Mouse (Mus musculus) ES-CJ7 (cell line): ENCODE measurements at regions not wholly inside any gene's neighbourhood (a gene's known extent, or its start where the extent isn't known, plus 50 kb on each side); places are given as distances from the start of the nearest gene placed in this dataset.

Source experiments
- DNase-seq: peaks from one replicate; pipeline ENCODE4 v3.0.0; 2011; ENCODE audit warnings: low read depth, low spot score

GRCm38 (mm10) chr6:148719062-148719461 lies 112.2 kb downstream of the Ipo8 start:
- DNase-seq, result no peak

DNA sequence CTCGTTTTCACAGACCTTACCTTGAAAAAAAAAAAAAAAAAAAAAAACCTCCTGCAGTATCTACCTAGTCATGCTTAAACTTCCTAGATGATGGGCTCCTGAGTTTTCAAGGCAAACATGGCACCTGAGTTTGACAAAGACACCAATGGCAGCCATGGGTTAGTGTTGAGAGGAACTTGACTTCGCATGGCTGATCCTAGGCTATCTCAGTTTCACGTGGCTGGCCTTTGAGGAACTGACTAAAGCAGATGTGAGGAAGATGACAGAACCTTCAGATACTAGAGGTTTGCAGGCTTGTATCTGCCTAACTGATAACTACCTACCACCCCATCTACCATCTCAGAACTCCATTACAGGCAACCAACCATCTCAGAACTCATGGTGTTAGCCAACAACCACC lies 120.9 kb downstream of the Ipo8 start:
- no peak for DNase-seq

DNA sequence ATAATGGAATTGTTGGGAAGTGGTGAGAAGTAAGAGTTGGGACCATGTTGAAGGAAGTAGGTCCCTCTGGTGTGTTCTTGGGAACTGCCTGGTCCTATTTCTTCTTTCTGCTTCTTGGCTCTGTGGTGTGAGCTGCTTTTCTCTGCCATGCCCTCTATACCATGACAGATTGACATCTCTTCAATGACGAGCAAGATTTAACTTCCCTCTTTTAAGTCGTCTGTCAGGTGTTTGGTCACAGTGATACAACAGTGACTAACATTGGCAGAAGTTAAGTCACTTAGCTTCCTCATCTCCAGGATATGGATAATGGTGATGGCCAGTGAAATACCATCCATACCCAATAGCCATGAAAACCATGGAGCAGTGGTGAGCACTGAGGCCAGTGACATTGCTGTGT lies 122.9 kb downstream of the Ipo8 start:
- DNase-seq, result no peak

DNA sequence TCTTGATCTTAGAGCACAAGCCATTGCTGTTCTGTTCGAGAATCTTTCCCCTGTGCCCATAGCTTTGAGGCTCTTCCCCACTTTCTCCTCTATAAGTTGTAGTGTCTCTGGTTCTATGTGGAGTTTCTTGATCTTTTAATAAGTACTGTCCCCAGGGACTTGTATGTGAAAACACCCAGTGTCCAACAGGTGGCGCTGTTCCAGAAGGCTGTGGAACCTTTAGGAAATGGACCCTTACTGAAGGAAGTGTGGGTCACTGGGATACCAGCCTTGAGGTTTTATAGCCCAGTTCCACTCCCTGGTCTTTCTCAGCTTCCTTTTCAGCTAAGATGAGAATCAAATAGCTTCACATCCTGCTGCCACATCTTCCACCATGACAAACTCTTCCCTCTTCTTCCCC lies 125.6 kb downstream of the Ipo8 start:
- peak; percentile 80 for DNase-seq

DNA sequence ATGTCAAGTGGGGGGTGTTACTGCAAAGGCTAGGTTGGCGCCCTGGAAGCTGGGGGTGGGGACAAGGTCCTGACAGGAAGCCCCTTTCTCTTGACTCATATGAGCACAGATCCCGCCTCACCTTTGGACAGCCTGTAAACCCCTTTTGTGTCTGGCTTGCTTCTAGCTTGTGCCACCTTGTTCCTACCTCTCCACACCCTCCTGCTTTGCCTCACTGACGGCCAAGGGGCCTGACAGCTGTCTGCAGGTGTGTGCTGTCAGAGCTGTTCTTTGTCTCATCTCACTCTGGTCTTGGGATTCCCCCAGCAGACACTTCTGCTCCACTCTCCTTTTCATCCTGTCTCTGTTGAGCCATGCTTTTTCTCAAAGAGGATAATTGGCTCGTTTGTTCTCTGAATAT lies 137.9 kb downstream of the Ipo8 start:
- no peak for DNase-seq

DNA sequence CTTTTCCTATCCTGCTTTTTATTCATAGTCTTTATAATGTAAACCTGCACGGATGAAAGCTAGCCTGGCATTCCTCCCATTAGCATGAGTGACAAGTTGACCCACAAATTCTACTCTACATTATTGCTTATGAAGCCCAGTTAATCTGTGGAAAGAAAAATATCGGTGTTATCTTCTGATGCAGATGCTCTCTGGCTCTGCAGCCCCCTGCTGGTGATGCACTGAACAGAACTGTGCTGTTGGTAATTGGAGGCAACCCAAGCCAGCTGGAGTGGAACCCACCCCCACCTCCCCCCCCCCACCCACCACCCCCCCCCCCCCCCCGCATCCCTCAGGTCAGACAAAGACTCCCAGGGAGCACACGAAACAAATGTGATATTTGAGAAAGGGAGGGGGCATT lies 143.5 kb downstream of the Ipo8 start:
- peak; percentile 52 for DNase-seq

DNA sequence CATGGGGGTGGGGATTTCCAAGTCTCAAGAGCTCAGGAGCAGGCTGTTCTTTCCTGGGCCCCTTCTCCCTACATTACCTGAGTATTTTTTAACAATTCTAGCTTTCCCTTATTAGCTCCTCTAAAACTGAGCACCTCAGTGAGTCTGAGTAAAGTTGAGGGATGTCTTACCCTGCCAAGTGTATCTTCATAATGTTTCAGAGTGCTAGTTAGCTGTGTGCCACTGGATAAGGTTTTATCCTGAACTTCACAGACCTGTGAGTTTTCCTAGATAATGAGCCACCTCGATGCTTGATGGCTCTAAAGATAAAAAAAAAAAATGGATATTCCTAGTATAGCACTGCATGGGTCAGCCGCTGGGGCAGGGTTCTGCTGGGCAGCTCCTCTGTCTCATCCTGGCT lies 171.1 kb downstream of the Ipo8 start:
- no peak for DNase-seq

GRCm38 (mm10) chr6:148653216-148653615 lies 178.1 kb downstream of the Ipo8 start:
- no peak for DNase-seq

DNA sequence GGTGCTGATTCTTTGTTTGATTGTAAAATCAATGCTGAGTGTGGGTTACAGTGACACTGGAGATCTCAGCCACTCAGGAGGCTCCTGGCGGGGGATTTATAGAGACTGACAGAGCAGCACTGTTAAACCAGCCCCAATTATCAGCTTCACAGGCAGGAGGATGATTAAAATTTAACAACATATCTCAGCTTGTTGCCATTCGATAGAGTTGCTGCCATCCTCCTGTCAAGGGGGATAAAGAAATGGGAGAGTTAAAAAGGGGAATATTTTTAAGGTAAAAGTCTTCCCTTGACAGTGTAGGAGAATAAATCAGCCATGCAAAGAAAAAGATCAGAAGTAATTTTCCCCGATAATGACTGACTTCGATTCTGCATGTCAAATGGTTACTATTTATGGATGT lies 178.8 kb downstream of the Ipo8 start:
- DNase-seq, result no peak

GRCm38 (mm10) chr6:148647423-148648390 lies 183.6 kb downstream of the Ipo8 start:
- no peak for DNase-seq

- no peak for DNase-seq
These were observed 190.7 kb downstream of the Ipo8 start for GRCm38 (mm10) chr6:148640595-148640994.

DNA sequence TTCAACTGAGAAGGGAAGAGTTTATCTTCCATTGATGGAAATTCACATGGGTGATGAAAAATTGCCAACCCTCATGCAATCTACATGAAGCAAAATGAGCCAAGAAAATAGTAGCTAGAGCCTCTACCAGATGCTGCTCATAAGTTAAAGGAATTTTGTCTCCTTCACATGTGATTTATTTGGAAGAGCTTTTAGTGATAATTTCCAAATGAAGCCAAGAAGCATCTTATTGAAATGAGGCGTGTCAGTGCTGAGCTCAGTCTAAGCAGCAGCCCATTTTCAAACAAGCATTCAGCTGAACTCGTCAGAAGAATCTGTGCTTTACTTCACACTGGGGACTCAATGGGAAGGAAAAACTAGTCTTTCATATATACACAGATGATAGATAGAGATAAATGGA lies 190.0 kb upstream of the Tmtc1 start:
- no peak for DNase-seq

GRCm38 (mm10) chr6:148627090-148627605 lies 183.0 kb upstream of the Tmtc1 start:
- DNase-seq, result no peak

DNA sequence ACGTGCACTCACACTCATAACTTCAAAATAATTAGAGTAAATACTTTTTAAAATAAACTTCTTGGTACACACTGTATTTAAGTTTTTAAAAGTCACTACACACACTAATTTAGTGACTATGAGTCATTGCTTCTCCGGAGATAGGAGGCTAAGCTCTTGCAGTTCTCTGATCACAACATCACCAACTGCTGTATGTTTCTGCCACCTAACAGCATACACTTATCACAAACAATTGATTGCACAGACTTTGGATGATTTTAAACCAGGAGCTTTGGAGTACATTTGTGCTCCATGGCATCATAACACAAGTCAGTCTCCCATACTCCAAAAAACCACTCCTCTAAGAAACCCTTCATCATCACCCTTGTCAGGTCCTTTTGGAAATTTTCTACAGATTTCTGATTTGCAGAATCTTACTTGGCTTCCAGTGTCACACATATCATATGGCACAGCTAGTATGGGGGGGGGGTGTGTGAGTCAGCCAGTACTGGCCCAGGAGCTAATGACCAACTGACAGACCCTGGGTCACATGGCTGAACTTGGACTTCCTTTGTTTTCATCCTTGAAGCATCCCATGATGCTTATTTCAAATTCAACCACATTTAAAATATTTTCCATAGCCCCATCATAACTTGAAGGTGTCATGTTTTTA lies 179.1 kb upstream of the Tmtc1 start:
- no peak for DNase-seq

DNA sequence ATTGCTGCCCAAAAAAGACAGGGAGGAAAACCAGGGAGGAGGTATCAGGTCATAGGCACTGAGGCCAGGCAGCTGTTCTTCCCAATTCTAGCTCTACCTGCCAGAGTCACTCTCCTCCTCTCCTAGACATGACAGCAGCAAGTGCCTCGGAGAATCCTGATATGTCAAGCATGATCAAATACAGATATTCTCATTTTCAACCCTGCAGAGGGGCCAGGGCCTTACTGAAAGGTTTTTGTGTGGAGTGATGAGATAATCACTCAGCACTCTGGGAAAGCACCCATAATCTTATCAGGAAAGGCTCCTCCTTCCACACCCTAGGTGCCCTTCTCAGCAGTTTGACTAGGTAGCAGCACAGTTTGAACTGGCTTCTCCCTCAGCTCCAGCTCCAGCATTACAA lies 175.8 kb upstream of the Tmtc1 start:
- DNase-seq, result no peak

- DNase-seq, result no peak
These were observed 171.7 kb upstream of the Tmtc1 start for GRCm38 (mm10) chr6:148615931-148616330.

DNA sequence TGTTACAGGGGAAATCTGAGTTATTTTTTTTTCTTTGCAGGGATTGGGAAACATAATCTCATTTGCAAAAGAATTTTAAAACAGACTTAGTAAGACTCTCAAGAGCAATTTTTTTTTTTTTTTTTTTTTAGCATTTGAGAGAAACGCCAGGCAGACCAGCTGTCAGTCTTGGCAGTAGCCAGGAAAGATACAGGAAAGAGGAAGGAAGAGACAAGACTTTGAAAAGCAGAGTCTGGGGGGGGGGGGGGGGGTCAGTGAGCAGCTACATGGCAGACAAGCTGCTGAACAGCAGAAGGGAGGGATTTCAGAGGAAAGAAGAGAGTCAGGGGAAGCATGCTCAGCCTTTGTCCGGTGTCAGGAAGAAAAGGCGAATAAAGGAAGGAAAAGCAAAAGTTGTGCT lies 171.3 kb upstream of the Tmtc1 start:
- DNase-seq, result no peak

- DNase-seq, result no peak
These were observed 164.7 kb upstream of the Tmtc1 start for GRCm38 (mm10) chr6:148608881-148609280.

GRCm38 (mm10) chr6:148605226-148605625 lies 161.0 kb upstream of the Tmtc1 start:
- no peak for DNase-seq

DNA sequence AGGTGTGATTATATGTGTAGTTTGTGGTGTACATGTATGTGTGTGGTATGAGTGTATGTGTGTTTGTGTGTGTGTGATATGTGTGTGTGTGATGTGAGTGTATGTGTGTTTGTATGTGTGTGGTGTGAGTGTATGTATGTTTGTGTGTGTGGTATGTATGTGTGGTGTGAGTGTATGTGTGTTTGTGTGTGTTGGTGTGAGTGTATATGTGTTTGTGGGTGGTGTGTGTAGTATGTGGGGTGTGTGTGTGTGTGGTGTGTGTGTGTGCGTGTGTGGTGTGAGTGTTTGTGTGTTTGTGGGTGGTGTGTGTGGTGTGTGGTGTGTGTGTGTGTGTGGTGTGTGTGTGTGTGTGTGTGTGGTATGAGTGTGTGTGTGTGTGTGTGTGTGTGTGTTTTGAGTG lies 160.6 kb upstream of the Tmtc1 start:
- no peak for DNase-seq

GRCm38 (mm10) chr6:148603878-148604277 lies 159.7 kb upstream of the Tmtc1 start:
- no peak for DNase-seq

DNA sequence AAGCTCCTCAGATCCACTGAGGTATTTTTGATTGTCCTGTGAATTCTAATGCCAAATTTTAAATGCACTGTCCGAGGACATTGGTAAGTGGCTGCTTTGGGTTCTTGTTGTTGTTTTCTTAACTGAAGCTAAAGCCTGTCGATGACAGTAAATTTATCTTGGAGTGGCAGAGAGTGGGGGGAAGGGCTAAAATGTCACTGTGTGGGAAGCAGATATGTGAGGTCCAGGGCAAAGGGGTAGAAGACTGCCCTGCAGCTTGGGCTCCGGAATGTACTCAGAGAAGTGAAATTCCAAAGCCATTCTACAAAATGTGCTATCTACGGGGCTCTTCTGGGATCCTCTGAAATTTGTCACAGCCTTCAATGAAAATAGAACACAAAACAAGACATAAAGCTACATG lies 159.3 kb upstream of the Tmtc1 start:
- no peak for DNase-seq

GRCm38 (mm10) chr6:148602894-148603293 lies 158.7 kb upstream of the Tmtc1 start:
- no peak for DNase-seq
